Mouse (Mus musculus): ENCODE data around the gene Gpr15.

DNA sequence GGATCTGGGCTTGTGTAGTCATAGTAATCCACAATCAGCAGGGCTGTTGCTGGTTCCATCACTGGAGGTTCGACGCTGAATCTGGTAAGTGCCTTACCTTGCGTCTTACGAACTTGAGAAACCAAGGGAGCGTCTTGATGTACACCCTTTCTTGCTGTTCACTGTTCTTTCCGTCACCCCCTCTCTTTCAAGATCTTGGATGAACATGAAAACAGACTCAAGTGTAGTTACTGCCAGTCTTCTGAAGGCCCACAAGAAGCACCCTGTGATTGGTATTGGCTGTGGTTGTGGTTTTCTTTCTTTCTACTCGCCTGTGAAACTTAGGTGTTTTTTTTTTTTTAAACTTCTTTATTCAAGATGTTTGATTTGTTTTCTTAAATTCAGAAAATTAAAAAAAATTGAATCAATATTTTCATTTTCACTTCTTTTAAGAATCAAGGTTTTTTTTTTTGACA is at the start of gene Gpr15:
- TF ChIP-seq CTCF (IDR thresholded peaks at IDR 0.05; ENCODE audit: low read depth, low read length) (no peak), POLR2A (IDR thresholded peaks at IDR 0.05; ENCODE audit: borderline replicate concordance, low read depth, low read length) (no peak)

All from bone marrow macrophage, adult 2 months (primary cell).